Mouse (Mus musculus) hindbrain, embryonic 13.5 days (tissue): ENCODE measurements around the gene Dusp27. TPM values are rescaled to one million over a fixed set of nuclear protein-coding genes. Genes with fewer than 3 reads are reported as not detected.

Source experiments
- polyA plus RNA-seq: library from polyadenylated mRNA; unstranded; fragments of >200 nt; fragmentation: Nextera tagmentation; extraction: Ambion mirVana; gene quantifications from 2 replicates; pipeline ENCODE4 v1.2.1, GENCODE M21; 2015

The Dusp27 gene
- polyA plus RNA-seq, 1 experiment from 2014 or later = 1.2 TPM

Other genes starting within 250 kb of the Dusp27 start
- gene Pou2f1, start 125.2 kb downstream of the Dusp27 start, polyA plus RNA-seq = 21.0 and 22.2 TPM in 2 replicates
- gene Gpa33, start 2.3 kb upstream of the Dusp27 start, polyA plus RNA-seq = 0.14 TPM in 1 of 2 replicates, not detected in the other
- not detected in 2 replicates for gene Mael, start 110.8 kb upstream of the Dusp27 start, polyA plus RNA-seq
- gene Ildr2, start 126.2 kb upstream of the Dusp27 start, polyA plus RNA-seq = 3.5 and 3.6 TPM in 2 replicates